Mouse (Mus musculus): ENCODE measurements at regions not wholly inside any gene's neighbourhood (a gene's known extent, or its start where the extent isn't known, plus 50 kb on each side); places are given as distances from the start of the nearest gene placed in this dataset.
"Not testable (repeated sequence)": the region's sequence is repeated elsewhere in the genome, so short reads cannot be mapped to it uniquely, and the experiment has no call there.

DNA sequence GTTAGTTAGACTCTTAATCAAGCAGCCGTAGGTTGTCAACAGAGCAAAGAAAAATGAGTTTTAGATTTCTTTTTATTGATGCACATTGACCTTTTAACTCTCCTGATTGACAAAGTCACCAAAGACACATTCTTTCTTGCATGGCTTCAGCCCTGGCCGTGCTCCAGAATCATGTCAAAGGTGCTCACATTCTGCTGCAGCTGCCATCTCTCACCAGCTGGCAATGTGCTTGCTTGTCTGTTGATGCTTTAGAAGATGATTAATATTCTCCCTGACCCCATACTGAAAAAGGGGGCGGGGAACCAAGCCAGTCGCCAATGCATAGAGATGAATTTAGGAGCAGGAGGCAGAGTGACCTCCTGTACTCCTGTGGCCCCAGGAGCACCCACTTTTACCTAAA, 510.1 kb downstream of the Hace1 start:
- no peak for DNase-seq (ENCODE audit: low spot score in 2 of 2)

DNA sequence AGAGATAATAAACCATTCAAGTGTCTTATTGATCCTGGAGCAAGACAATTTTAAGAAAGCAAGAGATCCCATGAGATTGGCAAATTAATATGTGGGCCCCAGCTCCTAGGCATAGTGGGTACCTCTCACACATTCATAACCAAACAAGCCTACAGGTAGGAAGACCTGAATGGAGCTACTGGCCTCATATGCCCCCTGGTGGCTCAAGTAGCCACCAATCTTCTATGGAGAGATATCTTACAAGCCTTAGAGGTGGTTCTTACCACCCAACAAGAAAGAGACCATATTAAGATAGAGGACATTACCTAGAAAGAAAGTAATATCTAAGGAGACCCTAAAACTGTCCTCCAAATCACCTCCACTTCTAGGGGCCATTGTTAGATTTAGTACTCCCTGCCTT, 523.2 kb downstream of the Hace1 start:
- DNase-seq (ENCODE audit: low spot score in 2 of 2), result no peak

DNA sequence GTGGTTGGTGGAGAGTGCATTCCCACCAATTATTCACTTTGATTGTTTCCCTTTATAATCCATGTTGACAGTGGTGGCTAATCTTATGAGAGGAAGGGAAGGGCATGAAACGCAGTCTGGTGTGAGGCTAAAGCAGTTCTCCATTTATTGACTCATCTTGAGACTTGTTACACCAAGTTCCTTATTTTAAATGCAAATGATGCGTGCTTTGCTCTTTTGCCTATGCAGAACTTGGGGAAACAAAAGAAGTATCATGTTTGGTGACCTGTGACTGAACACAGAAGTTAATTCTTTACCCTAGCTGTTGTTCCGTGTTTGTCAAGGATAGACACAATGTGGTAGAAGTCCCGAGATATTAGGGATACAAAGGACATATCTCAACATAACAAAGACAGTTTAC, 531.2 kb downstream of the Hace1 start:
- DNase-seq (ENCODE audit: low spot score in 2 of 2), result no peak

DNA sequence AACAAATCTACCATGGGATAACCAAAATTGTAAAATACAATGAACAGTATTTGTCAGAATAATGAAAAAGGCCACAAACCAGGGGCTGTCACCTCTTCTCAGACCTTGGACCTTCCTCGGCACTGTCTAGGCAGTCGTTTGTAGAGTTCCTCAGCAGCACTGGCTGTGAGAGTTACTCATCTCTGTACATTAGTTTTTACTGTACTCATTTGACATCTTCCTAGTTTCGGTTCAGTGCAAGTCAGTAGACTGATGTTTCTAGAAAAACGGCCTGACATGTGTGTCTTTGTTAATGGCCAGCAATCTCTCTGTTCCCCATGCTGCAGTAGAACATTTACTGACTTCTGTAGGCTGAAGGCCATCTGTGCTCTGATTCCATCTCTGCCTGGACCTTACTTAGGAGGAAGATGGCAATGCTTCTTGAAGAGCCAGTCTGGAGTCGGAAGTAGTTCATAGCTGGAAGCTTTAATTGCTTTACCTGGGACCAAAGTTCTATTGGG, 537.1 kb downstream of the Hace1 start:
- no peak for DNase-seq (ENCODE audit: low spot score in 2 of 2)

DNA sequence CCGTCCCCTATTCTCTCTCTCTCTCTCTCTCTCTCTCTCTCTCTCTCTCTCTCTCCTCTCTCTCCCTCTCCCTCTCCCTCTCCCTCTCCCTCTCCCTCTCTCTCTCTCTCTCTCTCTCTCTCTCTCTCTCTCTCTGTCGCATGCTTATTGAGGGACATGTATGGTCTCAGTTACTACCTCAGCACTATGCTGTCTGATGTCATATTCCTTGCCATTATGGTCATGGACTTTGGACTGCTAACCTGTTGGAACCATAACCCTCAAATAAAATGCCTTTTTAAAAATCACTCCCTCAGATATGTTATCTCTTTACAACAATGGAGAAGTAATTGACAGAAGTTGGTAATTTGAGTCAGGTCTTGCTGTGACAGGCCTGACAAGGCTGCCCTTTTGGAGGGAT, 544.8 kb downstream of the Hace1 start:
- not testable (repeated sequence) for DNase-seq (ENCODE audit: low spot score in 2 of 2)

DNA sequence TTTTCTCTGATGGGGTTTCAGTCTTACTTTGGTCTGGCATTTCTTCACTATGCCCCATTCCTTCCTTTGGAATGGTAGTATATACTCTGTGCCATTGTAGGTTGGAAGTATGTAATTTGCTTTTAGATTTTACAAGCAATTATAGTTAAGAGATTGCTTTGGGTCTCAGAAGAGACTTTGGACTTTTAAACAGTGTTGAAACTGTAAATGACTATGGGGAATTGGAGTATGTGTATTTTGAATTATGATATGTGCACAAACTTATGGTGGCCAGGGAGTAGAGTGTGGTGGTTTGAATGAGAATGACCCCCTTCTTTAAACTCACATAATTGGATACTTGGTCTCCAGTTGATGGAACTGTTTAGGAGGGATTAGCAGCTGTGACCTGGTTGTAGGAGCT, 546.2 kb downstream of the Hace1 start:
- no peak for DNase-seq (ENCODE audit: low spot score in 2 of 2)

DNA sequence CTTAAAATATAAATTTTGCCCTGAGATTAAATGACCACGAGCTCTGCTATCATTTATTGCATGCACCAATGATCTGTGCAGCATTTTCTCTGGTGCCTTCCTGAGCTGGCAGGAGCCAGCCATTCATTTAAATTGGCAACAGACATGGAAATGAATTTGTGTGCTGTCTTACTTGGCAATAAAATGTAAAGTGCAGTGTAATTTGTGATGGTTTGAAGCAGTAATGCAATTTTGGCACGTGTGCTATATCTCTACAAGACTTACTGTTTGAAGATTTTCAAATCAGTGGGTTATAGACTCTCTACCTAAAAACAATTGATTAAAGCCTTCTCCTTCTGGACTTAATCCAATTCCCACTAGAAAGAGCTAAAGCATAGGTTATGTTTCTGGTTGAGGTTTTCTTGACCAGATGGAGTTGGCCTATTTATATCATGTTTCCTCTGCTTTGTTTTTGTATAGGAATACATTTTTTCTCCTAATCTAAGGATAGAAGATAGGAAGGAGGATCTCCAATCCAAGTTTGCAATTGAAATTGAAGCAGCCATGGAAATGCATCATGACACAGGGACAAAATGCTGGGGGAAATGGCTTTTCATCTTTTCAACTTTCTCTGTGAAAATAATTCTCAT, 557.6 kb downstream of the Hace1 start:
- no peak for DNase-seq (ENCODE audit: low spot score in 2 of 2)

DNA sequence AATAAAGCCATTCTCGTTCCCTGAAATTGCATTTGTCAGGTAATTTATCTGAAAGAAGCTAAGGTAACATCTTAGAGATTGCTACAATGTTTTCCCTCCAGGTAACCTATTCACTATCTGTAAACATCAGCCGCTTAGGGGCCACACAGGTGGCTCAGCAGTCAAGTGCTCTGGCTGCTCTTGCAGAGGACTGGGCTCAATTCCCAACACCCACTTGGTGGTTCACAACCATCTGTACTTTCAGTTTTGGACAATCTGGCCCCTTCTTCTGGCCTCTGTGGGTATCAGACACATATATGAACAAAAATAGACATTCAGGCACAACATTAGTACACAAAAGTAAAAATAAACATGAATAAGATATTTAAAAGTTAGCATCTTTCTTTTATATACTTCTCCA, 596.4 kb downstream of the Hace1 start:
- DNase-seq (ENCODE audit: low spot score in 2 of 2), result no peak

DNA sequence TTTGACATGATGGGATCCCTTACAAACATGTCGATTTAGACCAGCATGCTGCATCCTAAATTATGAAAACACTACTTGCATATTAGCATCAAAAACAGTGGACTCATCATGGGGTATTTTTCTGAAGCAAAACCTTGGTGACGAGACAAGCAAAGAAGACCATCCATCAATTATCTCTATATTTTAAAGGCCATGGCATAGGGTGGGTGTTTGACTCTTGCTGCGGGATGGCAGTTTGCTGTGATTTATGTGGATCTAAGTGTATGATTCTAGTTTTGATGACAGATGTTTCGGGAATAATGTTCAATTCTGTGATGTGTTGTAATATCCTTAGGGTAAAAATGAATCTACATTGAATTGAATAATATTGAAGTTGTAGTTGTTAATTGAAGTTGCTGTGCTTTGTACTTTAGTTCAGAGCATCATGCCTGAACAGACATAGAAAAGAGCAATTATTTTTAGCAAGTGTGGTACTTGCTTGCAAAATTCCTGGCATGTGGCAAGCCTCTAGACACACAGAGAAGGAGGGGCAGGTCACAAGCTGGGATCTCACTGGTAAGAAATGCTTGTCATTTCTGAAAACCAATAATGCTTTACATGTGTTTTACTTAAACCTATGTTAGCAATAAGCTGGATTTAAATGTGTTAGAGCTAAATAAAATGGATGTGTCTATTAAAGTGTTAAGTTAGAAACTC, 608.3 kb downstream of the Hace1 start:
- no peak for DNase-seq (ENCODE audit: low spot score in 2 of 2)

DNA sequence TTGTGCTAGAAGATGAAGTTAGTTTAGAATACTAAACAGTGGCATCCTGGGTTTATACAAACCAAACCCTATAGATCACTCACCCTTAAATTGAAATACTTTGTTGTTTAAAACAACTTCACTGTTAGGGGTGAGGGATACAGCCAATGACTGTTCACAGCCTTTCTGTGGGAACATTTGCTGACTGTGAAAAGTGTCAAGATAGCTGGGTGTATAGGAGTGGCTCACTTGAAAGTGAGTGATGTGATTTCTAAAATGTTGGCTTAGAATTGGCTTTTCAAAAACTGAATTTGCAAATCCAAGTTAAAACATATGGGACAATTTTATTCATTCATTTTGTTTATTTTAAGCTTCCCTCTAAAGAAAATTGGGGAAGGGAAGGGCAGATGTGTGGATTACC, 616.5 kb downstream of the Hace1 start:
- DNase-seq (ENCODE audit: low spot score in 2 of 2), result no peak

DNA sequence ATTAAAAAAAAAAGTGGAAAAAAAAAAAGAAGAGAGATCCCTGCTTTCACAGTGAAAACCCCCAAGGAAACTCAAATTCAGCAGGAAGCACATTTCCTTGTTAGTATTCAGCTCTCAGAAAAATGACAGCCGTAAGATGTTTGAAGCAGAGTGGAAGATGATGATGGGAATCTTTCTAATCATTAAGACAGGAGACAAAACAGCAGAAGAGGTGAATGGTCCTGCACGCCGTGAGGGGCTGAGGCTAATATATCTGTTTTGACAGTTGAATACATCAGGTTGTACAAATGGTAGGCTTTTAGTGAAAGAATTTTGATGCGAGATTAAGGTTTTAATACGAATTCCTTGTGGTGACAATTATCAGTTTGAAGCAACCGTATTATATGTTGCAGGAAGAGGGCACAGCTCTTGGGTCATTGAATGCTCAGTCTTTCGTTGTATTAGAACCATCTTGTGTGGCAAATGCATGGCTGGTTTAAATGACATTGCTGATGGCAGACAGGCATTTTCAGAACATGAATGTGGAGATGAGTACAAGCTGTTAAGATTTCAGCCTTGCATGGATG, 649.3 kb downstream of the Hace1 start:
- DNase-seq (ENCODE audit: low spot score in 2 of 2), result no peak

DNA sequence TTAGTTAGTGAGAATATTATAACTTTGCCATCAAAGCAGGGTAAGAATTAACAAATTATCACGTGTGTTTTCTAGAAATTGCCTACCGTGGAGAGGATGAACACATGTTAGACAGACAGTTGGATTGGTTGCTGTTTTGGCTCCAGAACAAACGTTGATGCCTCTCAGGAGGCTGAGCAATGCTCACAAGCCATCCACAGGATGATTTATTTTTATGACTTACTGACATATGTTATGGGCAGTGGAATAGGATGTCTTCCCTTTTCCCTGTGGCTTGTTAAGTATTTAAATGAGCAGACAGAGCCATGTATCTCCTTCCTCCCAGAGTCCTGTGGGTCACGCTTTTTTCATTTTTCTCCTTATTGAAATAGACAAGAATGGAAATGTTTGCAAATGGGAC, 652.0 kb downstream of the Hace1 start:
- DNase-seq (ENCODE audit: low spot score in 2 of 2), result no peak

DNA sequence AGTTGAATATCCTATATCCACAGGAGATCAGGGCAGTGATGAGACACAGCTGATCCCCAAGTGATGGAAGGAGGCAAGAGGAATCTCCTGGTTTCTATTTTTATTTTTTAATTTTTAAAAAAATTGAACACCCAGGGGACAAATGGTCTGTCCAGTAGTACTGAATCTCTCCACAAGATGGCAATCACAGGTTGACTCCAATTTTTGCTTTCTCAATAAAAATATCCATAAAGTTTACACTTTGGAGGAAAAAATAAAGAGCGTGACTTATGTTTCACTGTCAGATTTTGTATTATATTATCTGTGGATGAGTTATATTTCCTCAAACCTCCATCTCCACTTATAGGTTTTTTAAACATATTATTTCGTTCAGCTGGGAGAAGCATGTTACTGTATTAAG, 658.0 kb downstream of the Hace1 start:
- DNase-seq (ENCODE audit: low spot score in 2 of 2), result no peak

DNA sequence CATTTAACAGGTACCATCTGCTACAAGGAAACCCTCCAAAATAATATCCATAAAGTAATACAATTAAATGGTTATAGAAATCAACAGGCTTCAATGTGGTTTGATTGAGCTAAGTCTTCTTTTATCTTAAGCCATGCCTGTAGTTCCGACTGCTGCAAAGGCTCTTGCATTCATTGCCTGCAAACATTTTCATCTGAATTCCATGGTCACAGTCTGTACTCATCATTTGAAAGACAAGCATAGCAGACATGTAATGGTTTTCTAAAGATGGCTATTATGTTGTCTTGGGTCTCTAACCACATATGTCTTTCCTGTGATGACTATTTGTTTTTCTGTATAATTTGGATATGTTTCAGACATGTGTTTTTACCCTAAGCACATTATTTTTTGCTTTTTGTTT, 677.9 kb downstream of the Hace1 start:
- no peak for DNase-seq (ENCODE audit: low spot score in 2 of 2)

DNA sequence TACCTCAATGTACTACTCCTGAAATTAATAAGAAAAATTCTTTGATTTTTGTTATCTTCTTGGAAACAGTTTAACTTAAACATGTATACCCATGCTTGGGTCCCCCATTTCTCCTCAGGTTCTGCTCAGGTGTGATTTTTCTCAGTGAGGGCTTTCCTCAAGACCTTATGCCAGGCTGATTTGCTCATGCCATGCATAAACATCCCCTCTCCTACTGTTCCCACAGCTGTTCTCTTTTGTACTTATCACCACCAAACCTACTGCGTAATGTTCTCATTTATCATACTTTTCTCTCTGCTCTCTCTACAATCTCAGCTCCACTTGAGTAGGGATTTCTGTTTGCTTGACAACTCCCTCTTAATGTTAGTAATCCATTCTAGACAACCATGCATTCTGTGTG, 692.1 kb downstream of the Hace1 start:
- DNase-seq (ENCODE audit: low spot score in 2 of 2), result no peak

DNA sequence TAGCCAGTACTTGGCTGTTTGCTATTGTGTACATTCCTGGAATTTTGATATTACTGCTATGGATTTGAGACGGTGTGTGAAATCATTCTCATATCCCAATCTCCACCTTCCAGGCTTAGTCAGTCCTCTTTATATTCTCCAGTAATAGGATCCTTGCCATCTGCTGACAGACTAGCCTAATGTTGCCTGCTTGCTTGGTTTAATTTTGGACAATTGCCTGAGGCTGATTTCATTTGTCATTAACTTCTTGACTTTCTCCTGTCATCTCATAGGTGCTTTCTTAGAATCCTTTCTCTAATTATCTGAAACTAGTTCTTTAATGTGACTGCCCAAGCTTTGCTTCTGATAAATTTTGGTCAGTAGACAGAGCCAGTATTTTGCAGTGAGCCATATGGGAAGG, 696.2 kb downstream of the Hace1 start:
- DNase-seq (ENCODE audit: low spot score in 2 of 2), result no peak

DNA sequence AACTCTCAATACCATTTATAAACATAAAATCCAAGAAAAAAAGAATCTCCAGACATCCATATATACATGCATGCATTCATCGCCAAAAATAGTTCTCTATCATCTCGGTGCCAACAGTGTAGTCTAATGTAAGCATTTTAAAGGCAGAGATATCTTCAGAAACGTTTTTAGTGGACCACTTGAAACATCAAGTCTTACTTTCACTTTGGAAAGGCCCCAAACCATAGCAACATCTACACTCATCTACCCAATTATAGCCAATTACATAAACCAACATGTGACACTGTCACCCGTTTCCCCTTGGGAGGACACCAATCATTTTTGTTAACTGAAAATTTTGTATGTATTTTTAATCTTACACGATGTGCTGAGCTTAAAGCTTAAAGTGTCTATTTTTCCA, 716.7 kb downstream of the Hace1 start:
- DNase-seq (ENCODE audit: low spot score in 2 of 2), result no peak

DNA sequence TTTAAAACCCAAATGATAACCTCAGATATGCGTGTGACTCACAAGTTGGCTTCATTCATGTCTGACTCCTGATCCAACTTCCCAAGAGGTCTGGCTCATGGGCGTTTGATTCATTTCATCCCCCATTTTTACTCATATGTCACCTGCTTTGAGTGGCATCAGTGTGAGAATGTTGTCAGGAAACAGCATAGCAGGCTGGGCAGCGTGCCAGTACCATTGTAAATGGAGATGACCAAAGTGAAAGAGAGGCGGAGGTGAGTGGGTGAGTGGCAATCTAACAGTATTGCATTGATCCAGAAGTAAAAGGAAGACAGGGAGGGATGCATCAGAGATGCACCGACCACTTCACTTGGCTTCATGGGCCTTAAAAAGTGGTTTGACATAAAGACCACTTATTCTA, 720.7 kb downstream of the Hace1 start:
- DNase-seq (ENCODE audit: low spot score in 2 of 2), result no peak

DNA sequence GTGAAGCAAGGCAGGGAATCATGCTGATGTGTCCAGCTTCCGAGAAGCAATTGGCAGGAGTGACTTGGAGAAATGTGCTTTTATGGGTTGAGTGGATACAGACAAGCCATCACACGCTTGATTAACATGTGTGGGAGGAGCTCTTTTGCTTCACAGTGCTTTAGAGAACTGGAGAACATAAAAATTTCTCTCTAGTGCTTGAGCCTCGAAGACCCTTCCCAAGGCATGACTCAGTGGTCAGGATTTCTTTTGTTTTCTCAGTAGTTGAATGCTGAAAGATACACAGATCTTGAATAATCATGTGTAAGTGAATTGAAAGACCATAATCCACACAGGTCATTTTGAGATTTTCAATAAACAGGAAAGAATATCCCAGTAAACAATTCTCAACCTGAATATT, 721.9 kb downstream of the Hace1 start:
- DNase-seq (ENCODE audit: low spot score in 2 of 2), result no peak

DNA sequence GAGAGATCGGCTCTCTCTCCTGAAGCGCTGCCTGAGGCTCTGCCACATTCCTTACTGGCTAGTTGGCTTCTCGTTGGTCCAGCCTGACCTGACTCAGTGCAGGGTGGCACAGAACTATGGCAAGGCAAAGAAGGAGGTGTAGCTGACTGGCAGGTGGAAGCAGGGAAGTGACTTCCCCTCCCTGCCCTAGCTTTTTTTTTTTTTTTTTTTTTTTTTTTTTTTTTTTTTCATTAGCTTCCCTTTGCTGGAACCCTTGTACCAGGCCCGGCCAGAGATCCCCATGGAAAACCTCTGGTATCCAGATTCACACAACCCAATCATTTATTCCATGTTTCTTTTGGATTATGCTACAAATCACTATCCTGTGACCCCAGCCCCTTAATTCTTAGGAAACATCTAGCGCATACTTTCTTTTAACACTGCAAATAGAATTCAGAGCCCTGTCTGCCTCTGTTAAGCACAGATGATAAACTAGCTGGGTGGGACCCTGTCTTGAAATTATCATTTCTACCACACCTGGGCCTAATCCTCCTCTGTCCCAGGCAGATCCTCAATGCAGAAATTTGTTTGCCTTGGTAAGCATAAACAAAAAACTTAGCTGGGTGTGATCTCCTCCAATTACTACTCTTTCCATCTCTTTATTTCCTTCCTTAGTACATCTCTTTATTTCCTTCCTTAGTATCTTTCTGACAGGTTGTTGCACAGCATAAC, 742.9 kb downstream of the Hace1 start:
- DNase-seq (ENCODE audit: low spot score in 2 of 2), result no peak

DNA sequence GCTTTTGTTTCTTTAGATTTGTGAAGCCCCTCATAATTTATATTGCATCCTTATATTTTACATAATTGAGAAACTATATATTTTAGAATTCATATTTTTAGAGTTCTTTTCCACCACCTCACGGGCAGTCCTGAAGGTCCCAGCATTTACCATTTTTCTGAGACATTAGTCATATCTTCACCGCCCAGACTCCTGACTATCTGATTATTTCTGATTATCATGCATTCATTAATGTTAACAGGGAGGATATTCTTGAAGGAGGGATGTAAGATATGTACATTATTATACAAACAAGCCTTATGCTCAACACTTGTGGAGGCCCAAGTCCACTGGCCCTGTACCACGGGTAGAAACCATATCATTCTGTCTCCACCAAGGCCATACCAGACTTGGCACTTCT, 743.4 kb downstream of the Hace1 start:
- no peak for DNase-seq (ENCODE audit: low spot score in 2 of 2)

DNA sequence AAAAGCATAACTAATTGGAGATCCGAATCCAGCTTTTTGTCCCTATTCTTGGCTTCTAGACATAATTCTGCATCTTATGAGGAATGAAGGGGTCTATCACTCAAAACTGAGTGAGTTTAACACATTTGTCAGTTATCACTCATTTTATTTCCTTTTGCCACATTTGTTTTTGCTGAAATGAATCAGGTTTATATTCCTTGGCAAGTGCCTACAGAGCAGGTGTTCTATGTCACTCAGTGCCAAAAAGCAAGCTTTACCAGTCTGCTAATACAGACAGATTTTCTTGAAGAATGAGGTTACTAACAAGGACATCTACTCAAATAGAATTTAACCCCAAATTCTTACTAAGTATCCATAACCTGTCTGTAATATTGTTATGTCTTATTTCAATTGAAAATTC, 751.4 kb downstream of the Hace1 start:
- no peak for DNase-seq (ENCODE audit: low spot score in 2 of 2)
